Mouse (Mus musculus): ENCODE data around the gene Gm14214. TPM values are rescaled to one million over a fixed set of nuclear protein-coding genes. Genes with fewer than 3 reads are reported as not detected.

Gene Gm14214
- total and polyA plus RNA-seq, 2 experiments: not detected

DNA sequence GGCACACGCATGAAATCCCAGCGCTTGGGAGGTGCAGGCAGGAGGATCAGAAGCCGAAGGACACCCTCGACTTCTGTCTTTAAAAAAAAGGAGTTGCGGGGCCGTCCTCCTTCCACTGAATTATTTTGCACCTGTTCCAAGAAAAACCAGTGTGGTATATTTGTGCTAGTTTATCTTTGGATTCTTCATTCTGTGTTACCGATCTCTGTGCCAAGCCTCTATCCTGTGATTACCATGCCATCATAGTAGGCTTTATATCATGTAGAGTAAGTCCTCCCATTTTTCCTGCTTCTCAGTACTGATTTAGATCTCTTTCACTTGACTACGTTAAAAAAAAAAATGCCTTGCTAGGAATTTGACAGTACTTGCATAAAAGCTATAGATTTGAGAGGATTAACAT is 1.8 kb upstream of the Gm14214 start:
- Histone ChIP-seq H3K27ac (replicated peaks; ENCODE audit: insufficient read depth, low read depth, low read length) (no peak overlapping the region), H3K36me3 (ENCODE audit: control insufficient read depth, insufficient read depth, low read length) (no peaks in the 10 kb centered on the region), H3K79me2 (ENCODE audit: control insufficient read depth, insufficient read depth, low read length) (no peaks in the 10 kb centered on the region), H3K27me3 (ENCODE audit: control insufficient read depth, insufficient read depth, low read length) (no peaks in the 10 kb centered on the region), H3K4me3 (ENCODE audit: insufficient read depth, low read depth, low read length) (no peak overlapping the region), H3K9ac (ENCODE audit: low read depth, low read length) (no peak overlapping the region), H3K4me1 (ENCODE audit: control insufficient read depth, insufficient read depth, low read length) (peaks cover 5% of the 10 kb centered on the region; the same call in 1 of the 2 replicates)
- 90% methylated on average over 8 of the region's 8 CpGs for WGBS
- TF ChIP-seq POLR2A (IDR thresholded peaks at IDR 0.05; ENCODE audit: extremely low read depth, insufficient read depth, low read length): no peak
- no peak for TF ChIP-seq CTCF (IDR thresholded peaks at IDR 0.05; ENCODE audit: low read depth, low read length)
- DNase-seq (ENCODE audit: extremely low read depth, low read depth, low spot score): no peak

DNA sequence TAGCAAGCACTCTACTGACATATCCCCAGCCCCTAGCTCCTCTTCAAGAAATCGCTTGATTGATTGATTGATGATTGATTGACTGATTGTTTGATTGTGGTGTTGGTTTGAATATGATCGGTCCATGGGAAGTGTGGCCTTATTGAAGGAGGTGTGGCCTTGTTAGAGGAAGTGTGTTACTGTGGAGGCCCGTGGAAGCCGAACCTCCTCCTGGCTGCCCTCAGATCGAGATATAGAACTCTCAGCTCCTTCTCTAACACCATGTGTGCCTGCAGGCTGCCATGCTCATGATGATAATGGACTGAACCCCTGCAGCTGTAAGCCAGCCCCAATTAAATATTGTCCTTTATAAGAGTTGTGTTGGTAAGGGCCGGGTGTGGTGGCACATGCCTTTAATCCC is 2.8 kb downstream of the Gm14214 start:
- Histone ChIP-seq H3K27ac (replicated peaks; ENCODE audit: insufficient read depth, low read depth, low read length) (no peak overlapping the region), H3K79me2 (ENCODE audit: control insufficient read depth, insufficient read depth, low read length) (no peaks in the 10 kb centered on the region), H3K4me3 (ENCODE audit: insufficient read depth, low read depth, low read length) (no peak overlapping the region), H3K36me3 (ENCODE audit: control insufficient read depth, insufficient read depth, low read length) (no peaks in the 10 kb centered on the region), H3K9ac (ENCODE audit: low read depth, low read length) (no peak overlapping the region), H3K4me1 (ENCODE audit: control insufficient read depth, insufficient read depth, low read length) (no peaks in the 10 kb centered on the region), H3K27me3 (ENCODE audit: control insufficient read depth, insufficient read depth, low read length) (no peaks in the 10 kb centered on the region)
- DNase-seq (ENCODE audit: extremely low read depth, low read depth, low spot score): no peak
- TF ChIP-seq CTCF (IDR thresholded peaks at IDR 0.05; ENCODE audit: low read depth, low read length) (no peak), POLR2A (IDR thresholded peaks at IDR 0.05; ENCODE audit: extremely low read depth, insufficient read depth, low read length) (no peak)
- 86% methylated on average over 6 of the region's 6 CpGs for WGBS

DNA sequence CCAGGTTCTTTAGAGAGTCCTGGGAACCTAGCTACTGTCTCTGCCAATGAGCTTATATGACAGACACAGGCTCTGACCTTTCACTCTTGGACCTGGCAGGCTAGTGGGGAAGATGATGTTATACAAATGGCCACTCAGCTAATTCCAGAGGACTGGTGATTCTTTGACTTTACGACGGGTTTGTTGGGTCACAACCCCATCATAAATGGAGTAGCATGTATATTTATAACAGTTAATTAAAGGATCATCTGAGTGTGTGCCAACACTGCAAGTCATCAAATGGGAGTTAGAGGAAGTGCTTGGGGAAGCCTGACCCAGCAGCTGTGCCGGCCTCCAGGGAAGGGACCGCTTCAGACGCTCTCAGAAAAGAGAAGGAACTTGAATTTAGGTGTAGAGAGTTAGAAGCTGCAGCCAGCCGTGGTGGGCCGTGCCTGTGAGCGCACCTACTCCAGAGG is 4.2 kb downstream of the Gm14214 start:
- no peak overlapping the region for H3K27ac ChIP-seq (replicated peaks; ENCODE audit: insufficient read depth, low read depth, low read length)
- H3K79me2 ChIP-seq (ENCODE audit: control insufficient read depth, insufficient read depth, low read length): no peaks in the 10 kb centered on the region
- 70% methylated on average over 8 of the region's 8 CpGs for WGBS
- no peak overlapping the region for H3K9ac ChIP-seq (ENCODE audit: low read depth, low read length)
- no peaks in the 10 kb centered on the region for H3K4me1 ChIP-seq (ENCODE audit: control insufficient read depth, insufficient read depth, low read length)
- no peaks in the 10 kb centered on the region for H3K27me3 ChIP-seq (ENCODE audit: control insufficient read depth, insufficient read depth, low read length)
- no peak overlapping the region for H3K4me3 ChIP-seq (ENCODE audit: insufficient read depth, low read depth, low read length)
- TF ChIP-seq POLR2A (IDR thresholded peaks at IDR 0.05; ENCODE audit: extremely low read depth, insufficient read depth, low read length) (no peak), CTCF (IDR thresholded peaks at IDR 0.05; ENCODE audit: low read depth, low read length) (no peak)
- H3K36me3 ChIP-seq (ENCODE audit: control insufficient read depth, insufficient read depth, low read length): no peaks in the 10 kb centered on the region
- DNase-seq (ENCODE audit: extremely low read depth, low read depth, low spot score): no peak

DNA sequence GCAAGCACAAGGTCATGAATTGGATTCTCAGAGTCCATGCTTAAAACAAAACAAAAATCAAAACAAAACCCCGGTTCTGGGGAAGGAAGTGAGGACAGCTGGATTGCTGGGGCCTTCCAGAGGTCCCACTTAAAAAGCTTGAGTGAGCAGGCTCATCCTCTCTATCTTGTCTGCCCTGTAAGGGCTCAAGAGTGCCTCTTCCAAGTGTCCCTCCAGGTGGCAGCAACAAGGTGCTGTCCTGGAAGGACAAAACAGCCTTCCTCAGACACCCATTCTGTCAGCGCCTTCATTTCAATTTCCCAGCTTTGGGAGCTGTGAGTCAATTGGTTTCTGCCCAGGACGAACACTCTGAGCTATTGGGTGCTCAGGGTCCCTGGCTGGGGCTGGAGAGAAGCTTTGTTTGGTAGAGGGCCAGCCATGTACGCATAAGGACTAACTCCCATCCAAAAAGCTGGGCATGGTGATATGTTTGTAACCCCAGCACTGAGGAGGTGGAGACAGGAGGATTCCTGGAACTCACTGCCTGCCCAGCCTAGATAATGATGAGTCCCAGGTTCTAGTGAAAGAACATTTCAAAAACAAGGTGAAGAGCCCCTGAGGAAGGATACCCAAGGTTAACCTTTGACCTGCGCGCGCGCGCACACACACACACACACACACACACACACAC is 4.9 kb downstream of the Gm14214 start:
- TF ChIP-seq CTCF (IDR thresholded peaks at IDR 0.05; ENCODE audit: low read depth, low read length) (peak; percentile 34; the same call in 1 of the 2 replicates), POLR2A (IDR thresholded peaks at IDR 0.05; ENCODE audit: extremely low read depth, insufficient read depth, low read length) (no peak)
- H3K4me3 ChIP-seq (ENCODE audit: insufficient read depth, low read depth, low read length): no peak overlapping the region

DNA sequence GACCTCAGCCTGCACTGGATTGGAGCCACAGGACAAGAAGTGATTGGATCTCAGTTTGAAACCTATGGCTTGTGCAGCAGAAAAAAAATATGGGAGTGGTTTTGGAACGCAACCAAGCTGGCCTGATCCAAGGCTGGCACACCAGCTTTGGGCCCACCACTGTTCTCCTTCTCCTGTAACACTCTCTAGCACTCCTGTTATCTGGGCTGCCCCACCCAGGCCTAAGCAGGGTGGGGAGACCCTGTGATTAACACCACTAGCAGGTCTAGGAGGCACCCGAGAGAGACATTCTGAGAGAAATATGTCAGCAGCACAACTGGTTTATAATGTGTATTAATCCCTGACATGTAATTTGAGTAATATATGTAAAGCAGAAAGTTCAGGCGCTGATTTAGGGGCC is 6.6 kb downstream of the Gm14214 start:
- 90% methylated on average over 3 of the region's 3 CpGs for WGBS
- no peaks in the 10 kb centered on the region for H3K4me1 ChIP-seq (ENCODE audit: control insufficient read depth, insufficient read depth, low read length)
- no peak overlapping the region for H3K27ac ChIP-seq (replicated peaks; ENCODE audit: insufficient read depth, low read depth, low read length)
- H3K4me3 ChIP-seq (ENCODE audit: insufficient read depth, low read depth, low read length): no peak overlapping the region
- no peak for DNase-seq (ENCODE audit: extremely low read depth, low read depth, low spot score)
- H3K79me2 ChIP-seq (ENCODE audit: control insufficient read depth, insufficient read depth, low read length): no peaks in the 10 kb centered on the region
- no peaks in the 10 kb centered on the region for H3K27me3 ChIP-seq (ENCODE audit: control insufficient read depth, insufficient read depth, low read length)
- TF ChIP-seq POLR2A (IDR thresholded peaks at IDR 0.05; ENCODE audit: extremely low read depth, insufficient read depth, low read length) (no peak), CTCF (IDR thresholded peaks at IDR 0.05; ENCODE audit: low read depth, low read length) (no peak)
- no peaks in the 10 kb centered on the region for H3K36me3 ChIP-seq (ENCODE audit: control insufficient read depth, insufficient read depth, low read length)
- H3K9ac ChIP-seq (ENCODE audit: low read depth, low read length): no peak overlapping the region

More for the DNA sequence above, 4.9 kb downstream of the Gm14214 start:
- peak; percentile 14 for DNase-seq (ENCODE audit: extremely low read depth, low read depth, low spot score)
- H3K27me3 ChIP-seq (ENCODE audit: control insufficient read depth, insufficient read depth, low read length): no peaks in the 10 kb centered on the region
- H3K9ac ChIP-seq (ENCODE audit: low read depth, low read length): no peak overlapping the region
- H3K36me3 ChIP-seq (ENCODE audit: control insufficient read depth, insufficient read depth, low read length): no peaks in the 10 kb centered on the region
- H3K27ac ChIP-seq (replicated peaks; ENCODE audit: insufficient read depth, low read depth, low read length): no peak overlapping the region
- H3K79me2 ChIP-seq (ENCODE audit: control insufficient read depth, insufficient read depth, low read length): no peaks in the 10 kb centered on the region
- H3K4me1 ChIP-seq (ENCODE audit: control insufficient read depth, insufficient read depth, low read length): no peaks in the 10 kb centered on the region
- WGBS: 84% methylated on average over 9 of the region's 9 CpGs

DNA sequence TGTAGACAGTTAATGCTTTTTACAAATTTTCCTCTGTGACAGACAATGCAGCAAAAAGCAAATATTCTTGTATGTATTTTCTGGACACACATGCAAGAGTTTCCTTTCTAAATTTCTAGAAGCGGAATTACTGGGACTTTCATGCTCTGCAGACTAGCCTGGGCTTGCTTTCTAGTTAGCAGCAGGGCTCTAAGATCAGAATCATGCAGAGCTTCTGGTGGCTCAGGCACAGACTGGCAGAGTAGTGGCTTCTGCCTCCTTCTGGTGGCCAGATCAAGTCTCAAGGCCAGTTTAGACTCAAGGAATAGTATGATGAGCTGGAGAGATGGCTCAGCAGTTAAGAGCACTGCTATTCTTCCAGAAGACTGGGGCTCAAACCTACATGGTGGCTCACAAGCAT is 11.4 kb downstream of the Gm14214 start:
- TF ChIP-seq CTCF (IDR thresholded peaks at IDR 0.05; ENCODE audit: low read depth, low read length) (no peak), POLR2A (IDR thresholded peaks at IDR 0.05; ENCODE audit: extremely low read depth, insufficient read depth, low read length) (no peak)
- no peak overlapping the region for H3K27ac ChIP-seq (replicated peaks; ENCODE audit: insufficient read depth, low read depth, low read length)
- DNase-seq (ENCODE audit: extremely low read depth, low read depth, low spot score): no peak
- no peaks in the 10 kb centered on the region for H3K36me3 ChIP-seq (ENCODE audit: control insufficient read depth, insufficient read depth, low read length)
- H3K79me2 ChIP-seq (ENCODE audit: control insufficient read depth, insufficient read depth, low read length): no peaks in the 10 kb centered on the region
- H3K4me1 ChIP-seq (ENCODE audit: control insufficient read depth, insufficient read depth, low read length): no peaks in the 10 kb centered on the region
- H3K9ac ChIP-seq (ENCODE audit: low read depth, low read length): no peak overlapping the region
- 95% methylated on average over 1 of the region's 1 CpGs for WGBS
- no peaks in the 10 kb centered on the region for H3K27me3 ChIP-seq (ENCODE audit: control insufficient read depth, insufficient read depth, low read length)
- H3K4me3 ChIP-seq (ENCODE audit: insufficient read depth, low read depth, low read length): no peak overlapping the region

All from liver, adult 2 months (tissue).